Mouse (Mus musculus) embryonic facial prominence, embryonic 10.5 days (tissue): ENCODE results near the gene Rsu1. TPM values are rescaled to one million over a fixed set of nuclear protein-coding genes. Genes with fewer than 3 reads are reported as not detected.

ENCODE experiments used
- DNase-seq: peaks from one replicate; pipeline ENCODE4 v3.0.0-alpha.2; 2017; ENCODE audit warnings: low spot score
- H3K27ac ChIP-seq: fragments of 300-500 bp; sonication (generic); replicated peaks from 2 replicates; pipeline ENCODE4 v1.5.1; 2016; ENCODE audit warnings: mild to moderate bottlenecking
- H3K27me3 ChIP-seq: fragments of 300-500 bp; sonication (generic); replicated peaks from 2 replicates; pipeline ENCODE4 v1.6.1; 2016; ENCODE audit warnings: low read depth, mild to moderate bottlenecking; ENCODE audit not compliant: poor library complexity, severe bottlenecking
- H3K36me3 ChIP-seq: fragments of 300-500 bp; sonication (generic); replicated peaks from 2 replicates; pipeline ENCODE4 v1.6.1; 2016; ENCODE audit warnings: mild to moderate bottlenecking, moderate library complexity
- H3K4me1 ChIP-seq: fragments of 300-500 bp; sonication (generic); 2 replicates; pipeline ENCODE4 v1.6.1; 2016
- H3K4me3 ChIP-seq: fragments of 300-500 bp; sonication (generic); 2 replicates; pipeline ENCODE4 v1.5.1; 2016; ENCODE audit warnings: mild to moderate bottlenecking, moderate library complexity
- H3K9me3 ChIP-seq: fragments of 300-500 bp; sonication (generic); 2 replicates; pipeline ENCODE4 v1.6.1; 2016; ENCODE audit warnings: mild to moderate bottlenecking
- WGBS: fragments of 180-500 bp; shearing (Covaris S2); methylation state at CpG from one replicate; pipeline ENCODE4 v1.1.7; 2016; 5-methylcytosine and 5-hydroxymethylcytosine counted together
- polyA plus RNA-seq: library from polyadenylated mRNA; unstranded; fragments of >200 nt; fragmentation: Nextera tagmentation; extraction: Ambion mirVana; gene quantifications from 2 replicates; pipeline ENCODE4 v1.2.1, GENCODE M21; 2016

Rsu1 gene
- polyA plus RNA-seq, 1 experiment from 2014 or later: 80.1 TPM

GRCm38 (mm10) chr2:13120461-13120860, 150.8 kb downstream of the Rsu1 start:
- Histone ChIP-seq H3K27ac (no peak overlapping the region), H3K9me3 (no peaks in the 10 kb centered on the region), H3K4me1 (no peaks in the 10 kb centered on the region), H3K36me3 (no peaks in the 10 kb centered on the region), H3K27me3 (no peaks in the 10 kb centered on the region), H3K4me3 (no peak overlapping the region)
- no peak for DNase-seq
- WGBS: 79% methylated on average over 5 of the region's 5 CpGs

- no peak for DNase-seq
These were observed 153.3 kb downstream of the Rsu1 start for GRCm38 (mm10) chr2:13117896-13118295.

GRCm38 (mm10) chr2:13106531-13106930, 164.7 kb downstream of the Rsu1 start:
- no peak for DNase-seq
- H3K4me3 ChIP-seq: no peak overlapping the region

More at GRCm38 (mm10) chr2:13117896-13118295, 153.3 kb downstream of the Rsu1 start:
- Histone ChIP-seq H3K27ac (no peak overlapping the region), H3K4me1 (peaks cover 4% of the 10 kb centered on the region; the same call in 1 of the 2 replicates), H3K27me3 (no peaks in the 10 kb centered on the region), H3K36me3 (no peaks in the 10 kb centered on the region), H3K9me3 (no peaks in the 10 kb centered on the region), H3K4me3 (no peak overlapping the region)
- 76% methylated on average over 4 of the region's 4 CpGs for WGBS

GRCm38 (mm10) chr2:13104388-13104787, 166.8 kb downstream of the Rsu1 start:
- 49% methylated on average over 2 of the region's 2 CpGs for WGBS
- Histone ChIP-seq H3K4me3 (no peak overlapping the region), H3K4me1 (no peaks in the 10 kb centered on the region), H3K36me3 (no peaks in the 10 kb centered on the region), H3K27ac (no peak overlapping the region), H3K9me3 (no peaks in the 10 kb centered on the region), H3K27me3 (no peaks in the 10 kb centered on the region)
- no peak for DNase-seq

More at GRCm38 (mm10) chr2:13106531-13106930, 164.7 kb downstream of the Rsu1 start:
- Histone ChIP-seq H3K27ac (no peak overlapping the region), H3K4me1 (no peaks in the 10 kb centered on the region), H3K36me3 (no peaks in the 10 kb centered on the region), H3K9me3 (no peaks in the 10 kb centered on the region), H3K27me3 (no peaks in the 10 kb centered on the region)
- WGBS: 28% methylated on average over 4 of the region's 4 CpGs

- DNase-seq: no peak
- Histone ChIP-seq H3K27me3 (no peaks in the 10 kb centered on the region), H3K36me3 (no peaks in the 10 kb centered on the region), H3K4me3 (no peak overlapping the region), H3K27ac (no peak overlapping the region), H3K9me3 (no peaks in the 10 kb centered on the region), H3K4me1 (no peaks in the 10 kb centered on the region)
- WGBS: 75% methylated on average over 7 of the region's 7 CpGs
These were observed 167.4 kb downstream of the Rsu1 start for GRCm38 (mm10) chr2:13103797-13104200.

- 93% methylated on average over 5 of the region's 5 CpGs for WGBS
- no peak overlapping the region for H3K27ac ChIP-seq
- H3K9me3 ChIP-seq: no peaks in the 10 kb centered on the region
- peaks cover 5% of the 10 kb centered on the region; the same call in 1 of the 2 replicates for H3K4me1 ChIP-seq
- no peak overlapping the region for H3K4me3 ChIP-seq
- DNase-seq: no peak
- H3K27me3 ChIP-seq: no peaks in the 10 kb centered on the region
- H3K36me3 ChIP-seq: no peaks in the 10 kb centered on the region
These were observed 177.2 kb downstream of the Rsu1 start for GRCm38 (mm10) chr2:13094045-13094444.

- WGBS: 80% methylated on average over 1 of the region's 1 CpGs
These were observed 177.6 kb downstream of the Rsu1 start for GRCm38 (mm10) chr2:13093570-13093969.

GRCm38 (mm10) chr2:13091399-13092015, 179.7 kb downstream of the Rsu1 start:
- H3K27ac ChIP-seq: no peak overlapping the region
- WGBS: 87% methylated on average over 5 of the region's 5 CpGs
- no peak overlapping the region for H3K4me3 ChIP-seq
- H3K36me3 ChIP-seq: no peaks in the 10 kb centered on the region
- no peaks in the 10 kb centered on the region for H3K9me3 ChIP-seq
- H3K4me1 ChIP-seq: peaks cover 5% of the 10 kb centered on the region; the same call in 1 of the 2 replicates
- DNase-seq: no peak
- no peaks in the 10 kb centered on the region for H3K27me3 ChIP-seq

More at GRCm38 (mm10) chr2:13093570-13093969, 177.6 kb downstream of the Rsu1 start:
- H3K4me3 ChIP-seq: no peak overlapping the region
- H3K9me3 ChIP-seq: no peaks in the 10 kb centered on the region
- no peaks in the 10 kb centered on the region for H3K36me3 ChIP-seq
- H3K27me3 ChIP-seq: no peaks in the 10 kb centered on the region
- H3K4me1 ChIP-seq: peaks cover 5% of the 10 kb centered on the region; the same call in 1 of the 2 replicates
- no peak for DNase-seq
- H3K27ac ChIP-seq: no peak overlapping the region

- H3K4me3 ChIP-seq: no peak overlapping the region
These were observed 180.4 kb downstream of the Rsu1 start for GRCm38 (mm10) chr2:13090841-13091240.

GRCm38 (mm10) chr2:13089861-13090260, 181.4 kb downstream of the Rsu1 start:
- Histone ChIP-seq H3K4me3 (no peak overlapping the region), H3K4me1 (peaks cover 5% of the 10 kb centered on the region; the same call in 1 of the 2 replicates), H3K27ac (no peak overlapping the region), H3K9me3 (no peaks in the 10 kb centered on the region), H3K36me3 (no peaks in the 10 kb centered on the region), H3K27me3 (no peaks in the 10 kb centered on the region)
- no peak for DNase-seq
- 89% methylated on average over 4 of the region's 4 CpGs for WGBS

More at GRCm38 (mm10) chr2:13090841-13091240, 180.4 kb downstream of the Rsu1 start:
- WGBS: 90% methylated on average over 1 of the region's 1 CpGs
- Histone ChIP-seq H3K4me1 (peaks cover 5% of the 10 kb centered on the region; the same call in 1 of the 2 replicates), H3K27me3 (no peaks in the 10 kb centered on the region), H3K27ac (no peak overlapping the region), H3K36me3 (no peaks in the 10 kb centered on the region), H3K9me3 (no peaks in the 10 kb centered on the region)
- no peak for DNase-seq

- no peak for DNase-seq
- Histone ChIP-seq H3K27me3 (no peaks in the 10 kb centered on the region), H3K36me3 (no peaks in the 10 kb centered on the region), H3K4me1 (no peaks in the 10 kb centered on the region), H3K4me3 (no peak overlapping the region), H3K27ac (no peak overlapping the region), H3K9me3 (no peaks in the 10 kb centered on the region)
- 83% methylated on average over 4 of the region's 4 CpGs for WGBS
These were observed 182.9 kb downstream of the Rsu1 start for GRCm38 (mm10) chr2:13088266-13088665.

- WGBS: 89% methylated on average over 2 of the region's 2 CpGs
- Histone ChIP-seq H3K27ac (no peak overlapping the region), H3K27me3 (no peaks in the 10 kb centered on the region), H3K4me3 (no peak overlapping the region), H3K4me1 (no peaks in the 10 kb centered on the region), H3K36me3 (no peaks in the 10 kb centered on the region), H3K9me3 (no peaks in the 10 kb centered on the region)
- DNase-seq: no peak
These were observed 183.4 kb downstream of the Rsu1 start for GRCm38 (mm10) chr2:13087811-13088210.

GRCm38 (mm10) chr2:13084223-13084622, 187.0 kb downstream of the Rsu1 start:
- no peak for DNase-seq
- Histone ChIP-seq H3K27ac (no peak overlapping the region), H3K9me3 (no peaks in the 10 kb centered on the region), H3K36me3 (no peaks in the 10 kb centered on the region), H3K4me1 (no peaks in the 10 kb centered on the region), H3K27me3 (no peaks in the 10 kb centered on the region), H3K4me3 (no peak overlapping the region)
- 63% methylated on average over 5 of the region's 5 CpGs for WGBS
